Mouse (Mus musculus) heart, postnatal 0 days (tissue): ENCODE data around the gene Pld1.

Experiments used
- CTCF ChIP-seq: IDR thresholded peaks from 2 replicates; pipeline ENCODE4 v1.5.1; 2016; ENCODE audit warnings: antibody characterized with exemption, control low read depth, low read depth
- EP300 ChIP-seq: IDR thresholded peaks from 2 replicates; pipeline ENCODE4 v1.6.1; 2016; ENCODE audit warnings: antibody characterized with exemption, low read depth

DNA sequence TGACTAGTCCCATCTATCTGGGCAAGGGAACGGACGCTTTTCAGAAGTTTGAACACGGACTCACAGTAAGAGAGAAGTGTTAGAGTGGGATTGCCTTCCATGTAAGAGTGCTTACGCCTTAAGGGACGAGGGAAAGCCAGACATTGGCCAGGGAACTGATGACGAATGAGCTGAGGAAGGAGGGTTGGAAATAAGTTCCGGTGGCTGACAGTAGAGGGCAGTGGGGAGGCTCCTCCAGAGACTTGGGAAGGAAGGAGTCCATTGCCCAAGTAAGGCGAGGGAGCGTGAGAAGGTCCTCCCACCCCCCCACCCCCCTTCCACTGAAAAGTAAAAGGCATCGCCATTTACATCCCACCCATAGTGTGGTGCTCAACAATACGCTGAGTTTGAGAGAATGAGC, 69.2 kb downstream of the Pld1 start:
- TF ChIP-seq CTCF (no peak), EP300 (no peak)
